Mouse (Mus musculus): ENCODE data around the gene Kantr. TPM values are rescaled to one million over a fixed set of nuclear protein-coding genes. Genes with fewer than 3 reads are reported as not detected.

The Kantr gene
- polyA plus RNA-seq, 1 experiment from 2014 or later, result 21.1 TPM

DNA sequence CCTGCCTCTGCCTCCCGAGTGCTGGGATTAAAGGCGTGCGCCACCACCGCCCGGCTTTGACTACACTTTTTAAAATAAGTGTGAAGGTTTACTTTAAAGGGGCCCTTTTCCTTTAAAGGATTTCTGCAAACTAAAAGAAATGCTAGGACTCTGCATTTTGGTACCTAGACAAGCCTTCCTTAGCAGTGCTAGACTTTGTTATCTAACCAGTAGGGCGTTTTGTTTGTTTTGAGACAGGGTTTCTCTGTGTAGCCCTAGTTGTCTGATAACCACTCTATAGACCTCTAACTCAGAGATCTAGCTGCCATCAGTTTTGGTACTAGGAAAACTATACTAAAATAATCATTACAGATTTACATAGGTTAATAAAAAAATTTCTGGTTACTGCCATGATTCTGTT lies 47.9 kb downstream of the Kantr start:
- Histone ChIP-seq H3K4me1 (no peaks in the 10 kb centered on the region), H3K27me3 (no peaks in the 10 kb centered on the region), H3K9me3 (no peaks in the 10 kb centered on the region), H3K4me2 (replicated peaks) (no peak overlapping the region), H3K27ac (no peak overlapping the region), H3K4me3 (no peak overlapping the region), H3K9ac (no peak overlapping the region), H3K36me3 (peaks cover 17% of the 10 kb centered on the region)
- ATAC-seq (ENCODE audit: insufficient number of reproducible peaks, insufficient read depth, low FRiP score, low TSS enrichment), result no peak
- 94% methylated on average over 6 of the region's 6 CpGs for WGBS

DNA sequence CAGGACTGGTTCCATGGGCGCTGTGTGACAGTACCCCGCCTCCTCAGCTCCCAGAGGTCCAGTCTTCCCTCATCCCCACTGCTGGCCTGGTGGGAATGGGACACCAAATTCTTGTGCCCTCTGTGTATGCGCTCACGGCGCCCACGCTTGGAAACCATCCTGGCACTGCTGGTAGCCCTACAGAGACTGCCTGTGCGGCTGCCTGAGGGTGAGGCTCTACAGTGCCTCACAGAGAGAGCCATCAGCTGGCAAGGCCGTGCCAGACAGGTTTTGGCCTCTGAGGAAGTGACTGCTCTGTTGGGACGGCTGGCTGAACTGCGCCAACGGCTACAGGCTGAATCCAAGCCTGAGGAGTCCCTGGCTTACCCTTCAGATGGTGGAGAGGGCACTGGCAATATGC lies 56.1 kb downstream of the Kantr start:
- Histone ChIP-seq H3K4me3 (no peak overlapping the region), H3K4me1 (no peaks in the 10 kb centered on the region), H3K9me3 (no peaks in the 10 kb centered on the region), H3K36me3 (peaks cover 87% of the 10 kb centered on the region), H3K4me2 (replicated peaks) (no peak overlapping the region), H3K27me3 (no peaks in the 10 kb centered on the region), H3K27ac (no peak overlapping the region), H3K9ac (no peak overlapping the region)
- peak; percentile 41; the same call in 1 of the 2 replicates for ATAC-seq (ENCODE audit: insufficient number of reproducible peaks, insufficient read depth, low FRiP score, low TSS enrichment)
- 97% methylated on average over 11 of the region's 11 CpGs for WGBS

Other genes starting within 250 kb of the Kantr start
- gene Iqsec2, start 183.2 kb downstream of the Kantr start, polyA plus RNA-seq (2016; fragmentation: Nextera tagmentation; extraction: Ambion mirVana), result 2.4 and 2.7 TPM in 2 replicates
- gene Kdm5c, start 94.5 kb downstream of the Kantr start, polyA plus RNA-seq (2016; fragmentation: Nextera tagmentation; extraction: Ambion mirVana), result 52.5 and 57.7 TPM in 2 replicates
- 42.4 and 46.0 TPM in 2 replicates for gene Tspyl2, start 14.9 kb upstream of the Kantr start, polyA plus RNA-seq (2016; fragmentation: Nextera tagmentation; extraction: Ambion mirVana)
- 5.3 and 5.9 TPM in 2 replicates for gene Gpr173, start 41.2 kb upstream of the Kantr start, polyA plus RNA-seq (2016; fragmentation: Nextera tagmentation; extraction: Ambion mirVana)
- gene Cldn34a, start 235.8 kb upstream of the Kantr start, polyA plus RNA-seq (2016; fragmentation: Nextera tagmentation; extraction: Ambion mirVana), result not detected in 2 replicates